Mouse (Mus musculus) spleen, adult 2 months (tissue): Measurements from ENCODE around the gene Epha1.

Experiments used
- CTCF ChIP-seq: fragments of 200-500 bp; IDR thresholded peaks from 2 replicates; pipeline ENCODE4 v1.5.1; 2011; ENCODE audit warnings: mild to moderate bottlenecking, inconsistent platforms; ENCODE audit not compliant: insufficient read depth, insufficient read length, insufficient replicate concordance; ENCODE audit errors: extremely low read depth
- POLR2A ChIP-seq: fragments of 200-500 bp; IDR thresholded peaks from 2 replicates; pipeline ENCODE4 v1.6.1; 2011; ENCODE audit warnings: low read depth, low read length, inconsistent platforms

- TF ChIP-seq POLR2A (no peak), CTCF (no peak)
Measured at GRCm38 (mm10) chr6:42421439-42421838, 48.4 kb upstream of the Epha1 start.
